Mouse (Mus musculus): ENCODE measurements around the gene Eif3k. TPM values are rescaled to one million over a fixed set of nuclear protein-coding genes. Genes with fewer than 3 reads are reported as not detected.

Eif3k gene
- polyA plus RNA-seq, 1 experiment from 2014 or later, result 339 TPM

Other genes with a start within 250 kb of the Eif3k start
- gene Mrps12, start 240.0 kb downstream of the Eif3k start, polyA plus RNA-seq (2015; fragmentation: Nextera tagmentation; extraction: Ambion mirVana), result 117 and 135 TPM in 2 replicates
- gene Sars2, start 239.9 kb downstream of the Eif3k start, polyA plus RNA-seq (2015; fragmentation: Nextera tagmentation; extraction: Ambion mirVana), result 22.4 and 22.9 TPM in 2 replicates
- 0.30 TPM in 1 of 2 replicates, not detected in the other for gene Ccer2, start 225.7 kb downstream of the Eif3k start, polyA plus RNA-seq (2015; fragmentation: Nextera tagmentation; extraction: Ambion mirVana)
- 62.1 and 63.7 TPM in 2 replicates for gene Sirt2, start 215.1 kb downstream of the Eif3k start, polyA plus RNA-seq (2015; fragmentation: Nextera tagmentation; extraction: Ambion mirVana)
- 37.2 and 38.9 TPM in 2 replicates for gene Nfkbib, start 214.4 kb downstream of the Eif3k start, polyA plus RNA-seq (2015; fragmentation: Nextera tagmentation; extraction: Ambion mirVana)
- gene Rinl, start 192.9 kb downstream of the Eif3k start, polyA plus RNA-seq (2015; fragmentation: Nextera tagmentation; extraction: Ambion mirVana), result 5.0 and 5.9 TPM in 2 replicates
- gene Hnrnpl, start 173.3 kb downstream of the Eif3k start, polyA plus RNA-seq (2015; fragmentation: Nextera tagmentation; extraction: Ambion mirVana), result 170 and 200 TPM in 2 replicates
- gene Ech1, start 156.6 kb downstream of the Eif3k start, polyA plus RNA-seq (2015; fragmentation: Nextera tagmentation; extraction: Ambion mirVana), result 227 and 230 TPM in 2 replicates
- gene Lgals4, start 148.0 kb downstream of the Eif3k start, polyA plus RNA-seq (2015; fragmentation: Nextera tagmentation; extraction: Ambion mirVana), result 353 and 382 TPM in 2 replicates
- gene Lgals7, start 118.0 kb downstream of the Eif3k start, polyA plus RNA-seq (2015; fragmentation: Nextera tagmentation; extraction: Ambion mirVana), result 5.8 and 9.9 TPM in 2 replicates
- gene Capn12, start 100.4 kb downstream of the Eif3k start, polyA plus RNA-seq (2015; fragmentation: Nextera tagmentation; extraction: Ambion mirVana), result 0.56 and 0.59 TPM in 2 replicates
- 413 and 449 TPM in 2 replicates for gene Actn4, start 19.5 kb downstream of the Eif3k start, polyA plus RNA-seq (2015; fragmentation: Nextera tagmentation; extraction: Ambion mirVana)
- gene Map4k1, start 186 bp upstream of the Eif3k start, polyA plus RNA-seq (2015; fragmentation: Nextera tagmentation; extraction: Ambion mirVana), result 7.9 and 8.4 TPM in 2 replicates
- gene Ryr1, start 143.3 kb upstream of the Eif3k start, polyA plus RNA-seq (2015; fragmentation: Nextera tagmentation; extraction: Ambion mirVana), result 0.45 and 2.6 TPM in 2 replicates
- 0.56 and 0.61 TPM in 2 replicates for gene Rasgrp4, start 153.0 kb upstream of the Eif3k start, polyA plus RNA-seq (2015; fragmentation: Nextera tagmentation; extraction: Ambion mirVana)
- 18.9 and 19.6 TPM in 2 replicates for gene Fam98c, start 174.4 kb upstream of the Eif3k start, polyA plus RNA-seq (2015; fragmentation: Nextera tagmentation; extraction: Ambion mirVana)
- gene Ggn, start 188.3 kb upstream of the Eif3k start, polyA plus RNA-seq (2015; fragmentation: Nextera tagmentation; extraction: Ambion mirVana), result 0.51 and 0.56 TPM in 2 replicates
- gene Spred3, start 188.5 kb upstream of the Eif3k start, polyA plus RNA-seq (2015; fragmentation: Nextera tagmentation; extraction: Ambion mirVana), result 1.6 and 2.2 TPM in 2 replicates
- 242 and 249 TPM in 2 replicates for gene Psmd8, start 198.8 kb upstream of the Eif3k start, polyA plus RNA-seq (2015; fragmentation: Nextera tagmentation; extraction: Ambion mirVana)
- gene Catsperg1, start 232.2 kb upstream of the Eif3k start, polyA plus RNA-seq (2015; fragmentation: Nextera tagmentation; extraction: Ambion mirVana), result 0.41 and 0.81 TPM in 2 replicates